Mouse (Mus musculus) liver, embryonic 14.5 days (tissue): ENCODE data around the gene Tmem132a.

Experiments
- CTCF ChIP-seq: IDR thresholded peaks from 2 replicates; pipeline ENCODE4 v1.5.1; 2016; ENCODE audit warnings: antibody characterized with exemption, low read depth, control low read depth
- EP300 ChIP-seq: IDR thresholded peaks from 2 replicates; pipeline ENCODE4 v1.6.1; 2016; ENCODE audit warnings: antibody characterized with exemption, low read depth

- TF ChIP-seq CTCF (no peak), EP300 (no peak)
These were observed 30.5 kb downstream of the Tmem132a start, which contains the start of gene Slc15a3 for GRCm38 (mm10) chr19:10839010-10839892.
